Mouse (Mus musculus) adipocyte (in vitro differentiated cells): ENCODE measurements around the gene Rbm48.
"Not testable (repeated sequence)": the region's sequence is repeated elsewhere in the genome, so short reads cannot be mapped to it uniquely, and the experiment has no call there.

ENCODE experiments used
- DNase-seq: peaks from one replicate; pipeline ENCODE4 v3.0.0-alpha.2; 2016; ENCODE audit warnings: low spot score

Gene Rbm48

DNA sequence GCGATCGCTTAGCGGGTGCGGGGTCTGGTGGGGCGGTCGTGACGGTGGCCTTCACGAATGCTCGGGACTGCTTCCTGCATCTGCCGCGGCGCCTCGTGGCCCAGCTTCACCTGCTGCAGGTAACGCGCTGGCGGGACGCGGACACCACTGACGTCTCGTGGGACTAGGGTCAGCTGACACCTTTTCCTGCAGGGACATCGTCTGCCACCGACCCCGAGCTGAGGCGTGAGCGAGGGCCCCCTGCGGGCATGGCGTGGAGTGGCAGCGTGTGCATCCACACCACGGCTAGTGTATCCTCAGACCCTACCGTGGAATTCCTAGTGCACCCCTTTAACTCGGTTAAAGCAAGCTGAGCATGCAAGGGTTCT lies at the start of gene Rbm48:
TSS of gene Rbm48 (minus strand) at position 187 of the 368 bp plus-strand sequence.
- DNase-seq = peak; percentile 74

DNA sequence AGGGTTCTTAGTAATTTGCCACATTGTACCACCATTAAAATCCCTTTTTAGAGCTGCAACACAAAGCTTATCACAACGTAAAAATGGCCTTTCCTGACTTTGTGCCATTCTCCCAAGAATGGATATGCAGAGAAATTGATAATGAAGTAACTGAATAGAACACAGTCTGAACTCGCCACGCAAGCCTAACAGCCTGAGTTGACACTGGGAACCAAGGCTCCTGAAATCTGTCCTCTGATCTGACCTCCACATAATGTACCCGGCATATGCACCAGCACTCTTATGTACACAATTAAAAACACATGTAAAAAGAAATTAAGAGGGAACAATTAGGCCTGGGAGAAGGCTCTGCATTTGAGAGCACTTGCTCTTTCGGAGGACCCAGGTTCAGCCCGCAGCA lies 48.9 kb upstream of the Rbm48 start:
- DNase-seq = no peak

DNA sequence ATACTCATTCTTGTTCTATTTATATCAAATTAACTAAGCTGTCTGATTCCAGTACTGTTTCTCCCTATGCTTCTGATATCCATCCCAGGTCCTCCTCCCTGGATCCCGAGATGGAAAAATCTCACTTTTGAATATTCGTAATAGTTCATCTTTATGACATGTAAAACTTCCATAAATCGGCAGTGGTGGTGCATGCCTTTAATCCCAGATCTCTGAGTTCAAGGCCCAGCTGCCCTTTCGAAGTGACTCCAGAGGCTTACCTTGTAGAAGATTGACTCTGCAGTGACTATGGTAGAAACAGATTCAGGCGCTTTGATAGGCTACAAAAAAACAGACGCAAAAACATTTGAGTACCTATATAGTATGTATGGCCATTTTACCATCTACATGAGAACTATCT lies 48.2 kb upstream of the Rbm48 start:
- DNase-seq = no peak

DNA sequence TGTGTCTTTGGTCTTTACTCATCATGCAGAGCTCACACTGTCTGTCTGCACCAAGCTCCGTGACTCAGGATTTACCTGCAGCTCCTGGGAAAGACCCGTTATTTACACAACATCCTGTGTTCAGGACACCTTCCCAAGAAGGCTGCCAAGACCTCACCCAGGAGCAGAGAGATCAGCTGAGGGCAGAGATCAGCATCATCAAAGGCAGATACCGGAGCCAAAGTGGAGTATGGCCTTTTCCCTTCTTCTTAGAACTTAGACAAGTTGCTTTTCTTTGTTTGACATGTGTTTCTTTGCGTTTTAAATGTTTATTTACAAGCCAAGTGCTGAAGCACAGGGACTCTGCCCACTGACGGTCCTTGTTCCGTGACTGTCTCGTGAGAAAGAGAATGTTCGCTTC lies 38.9 kb upstream of the Rbm48 start:
- no peak for DNase-seq

DNA sequence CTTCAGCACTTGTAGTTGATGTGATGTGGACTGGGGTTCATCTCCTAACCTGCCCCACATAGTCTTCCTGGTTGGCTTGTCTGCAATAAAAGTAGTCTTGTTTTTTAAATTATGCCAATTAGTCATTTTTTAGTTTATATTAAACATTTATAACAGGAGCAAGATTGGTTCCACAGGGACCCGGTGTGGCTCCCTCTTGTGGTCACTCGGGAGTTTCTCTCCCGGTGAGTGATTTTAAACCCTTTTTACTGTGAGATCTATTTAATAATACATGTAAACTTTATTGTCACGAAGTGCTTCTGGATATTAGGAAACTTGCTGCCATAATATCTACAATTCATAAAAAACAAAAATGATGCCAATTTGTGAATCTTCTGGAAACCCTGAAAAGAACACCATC lies 37.6 kb upstream of the Rbm48 start:
- no peak for DNase-seq

DNA sequence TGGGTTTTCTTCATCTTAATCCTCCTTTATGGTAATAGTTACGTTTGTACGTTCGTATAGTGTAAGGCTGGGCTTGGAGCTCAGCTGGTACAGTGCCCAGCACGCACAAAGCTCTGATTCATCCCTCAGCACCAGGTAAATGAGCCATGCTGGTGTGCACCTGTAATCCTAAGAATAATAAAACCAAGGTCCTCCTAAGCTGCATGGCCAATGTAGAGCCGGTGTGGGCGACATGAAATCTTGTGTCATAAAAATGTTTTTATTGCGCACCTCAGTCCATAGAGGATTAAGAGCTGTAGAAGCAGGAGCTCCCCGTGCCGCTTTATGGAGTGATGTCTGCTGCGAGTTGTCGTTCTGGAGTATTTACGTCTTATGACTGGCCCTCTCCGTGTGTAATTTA lies 36.9 kb upstream of the Rbm48 start:
- no peak for DNase-seq

DNA sequence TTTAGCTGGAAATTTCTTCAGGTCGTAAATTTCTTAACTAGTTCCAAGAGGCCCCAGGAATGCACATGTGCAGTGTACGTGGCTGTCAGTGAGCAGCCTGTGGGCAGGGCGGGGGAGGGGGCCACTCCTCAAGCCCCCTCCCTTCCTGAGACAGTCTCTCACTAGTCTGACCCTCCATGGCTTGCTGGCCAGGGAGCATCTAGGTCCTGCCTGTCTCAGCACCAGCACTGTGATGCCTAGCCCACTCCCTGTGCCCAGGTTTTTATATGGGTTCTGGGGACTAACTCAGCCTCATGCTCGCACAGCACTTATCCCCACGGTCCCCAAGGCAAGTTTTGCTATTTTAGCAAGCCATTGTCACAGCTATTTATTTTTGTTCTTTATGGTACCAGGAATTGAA lies 35.9 kb upstream of the Rbm48 start:
- DNase-seq = no peak

DNA sequence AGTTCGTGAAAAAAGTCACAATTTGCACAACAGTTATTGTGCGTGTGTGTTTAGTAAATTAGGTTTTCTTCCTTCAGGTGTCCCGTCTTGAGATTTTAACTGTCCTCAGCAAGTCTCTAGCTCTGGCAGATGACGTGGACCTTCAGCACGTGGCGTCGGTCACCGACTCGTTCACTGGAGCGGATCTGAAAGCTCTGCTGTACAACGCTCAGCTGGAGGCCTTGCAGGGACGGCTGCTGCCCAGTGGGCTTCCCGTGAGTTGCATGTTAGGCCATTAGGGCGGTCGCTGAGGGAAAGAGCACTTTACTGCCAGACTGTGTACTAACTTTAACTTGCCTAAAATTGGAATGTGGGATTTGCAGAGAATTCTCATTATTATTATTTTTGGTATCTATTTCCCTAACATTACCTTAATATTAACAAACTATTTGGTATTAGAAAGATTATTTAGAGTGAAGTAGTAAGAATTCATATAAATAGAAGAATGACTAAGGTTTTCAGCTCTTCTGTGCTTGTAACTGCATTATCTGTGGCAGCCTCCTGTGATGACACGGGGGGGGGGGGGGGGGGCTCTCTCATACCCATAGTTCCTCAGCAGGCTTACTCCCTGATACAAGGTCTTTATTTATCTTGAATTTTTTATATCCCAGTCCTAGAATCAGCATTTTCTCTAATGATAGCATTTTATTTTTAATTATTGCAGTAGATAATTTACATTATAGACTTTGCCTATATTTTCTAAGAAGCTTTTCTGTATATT lies 35.3 kb upstream of the Rbm48 start:
- no peak for DNase-seq

DNA sequence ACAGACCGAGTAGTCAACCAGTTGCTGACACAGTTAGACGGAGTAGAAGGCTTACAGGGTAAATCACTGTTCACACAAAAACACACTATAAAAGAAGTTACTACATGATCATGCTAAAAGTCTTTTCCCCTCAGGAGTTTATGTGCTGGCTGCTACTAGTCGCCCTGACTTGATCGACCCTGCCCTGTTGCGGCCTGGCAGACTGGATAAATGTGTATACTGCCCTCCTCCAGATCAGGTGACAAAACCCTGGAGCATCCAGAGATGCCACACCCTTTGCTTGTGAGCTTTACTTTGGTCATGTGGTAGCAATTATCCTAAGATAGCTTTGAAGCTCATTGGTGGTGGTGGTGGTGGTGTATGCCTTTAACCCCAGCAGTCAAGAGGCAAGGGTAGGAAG lies 33.7 kb upstream of the Rbm48 start:
- no peak for DNase-seq

DNA sequence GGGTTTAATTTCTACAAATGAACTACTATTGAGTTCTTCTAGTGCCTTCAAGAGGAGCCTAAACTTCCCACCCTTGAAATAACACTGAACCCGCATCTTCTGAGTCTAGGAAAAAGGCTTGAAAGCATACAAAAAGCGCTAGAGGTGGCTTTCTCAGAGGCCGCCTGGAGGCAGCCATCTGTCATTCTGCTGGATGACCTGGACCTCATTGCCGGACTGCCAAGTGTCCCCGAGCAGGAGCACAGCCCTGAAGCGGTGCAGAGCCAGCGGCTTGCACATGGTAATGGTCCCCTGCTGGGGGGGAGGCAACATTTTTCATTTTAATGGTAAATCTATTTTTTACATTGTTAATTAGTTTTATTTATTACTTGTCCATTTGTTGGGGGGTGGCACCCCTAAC lies 24.1 kb upstream of the Rbm48 start:
- no peak for DNase-seq

DNA sequence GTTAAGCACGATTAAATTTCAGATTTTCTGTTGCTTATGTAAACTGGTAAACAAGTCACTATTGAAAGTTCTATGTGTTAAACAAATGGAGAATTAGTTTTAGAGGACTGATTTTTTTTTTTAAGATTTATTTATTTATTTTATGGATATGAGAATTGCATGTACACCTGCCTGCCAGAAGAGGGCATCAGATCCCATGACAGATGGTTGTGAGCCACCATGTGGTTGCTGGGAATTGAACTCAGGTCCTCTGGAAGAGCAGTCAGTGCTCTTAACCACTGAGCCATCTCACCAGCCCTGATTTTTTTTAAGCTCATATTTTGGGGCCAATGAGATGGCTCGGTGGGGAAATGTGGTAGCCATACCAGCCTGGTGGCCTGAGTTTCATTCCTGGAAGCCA lies 15.4 kb upstream of the Rbm48 start:
- DNase-seq = not testable (repeated sequence)

DNA sequence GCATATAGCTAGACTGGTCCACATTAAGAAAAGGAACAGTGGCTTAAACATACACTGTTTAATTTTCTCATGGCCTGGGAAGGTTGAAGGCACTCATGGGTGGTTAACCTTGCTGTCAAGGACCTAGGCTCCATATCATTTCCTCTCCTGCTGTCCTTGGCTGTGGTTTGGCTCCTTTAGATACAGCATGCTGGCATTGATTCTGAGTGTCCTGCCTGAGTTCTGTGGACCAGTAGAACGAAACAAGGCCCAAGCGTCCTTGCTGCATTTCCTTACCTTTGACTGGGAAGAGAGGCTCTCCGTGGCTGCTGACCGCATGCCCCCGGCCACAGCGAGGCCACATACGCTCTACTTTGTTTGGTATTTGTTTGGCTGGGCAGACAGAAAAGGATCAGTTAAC lies 12.9 kb upstream of the Rbm48 start:
- DNase-seq = no peak

DNA sequence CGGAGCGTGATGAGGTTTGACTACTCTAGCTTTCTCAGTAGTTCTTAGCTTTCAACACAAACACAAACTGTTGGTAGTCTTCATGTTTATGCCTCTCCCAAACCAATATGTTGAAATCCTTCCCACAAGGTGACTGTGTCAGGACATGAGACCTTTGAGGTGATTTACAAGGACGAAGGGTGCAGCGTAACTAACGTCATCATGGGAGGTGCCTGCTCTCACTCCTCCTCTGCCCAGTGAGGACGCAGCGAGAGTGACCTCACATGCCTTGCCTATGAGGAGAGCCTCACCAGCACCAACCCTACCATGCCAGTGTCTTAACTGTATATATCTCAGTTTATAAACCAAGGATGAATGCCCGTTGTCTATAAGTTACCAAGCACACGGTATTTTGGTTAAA lies 10.7 kb upstream of the Rbm48 start:
- no peak for DNase-seq

DNA sequence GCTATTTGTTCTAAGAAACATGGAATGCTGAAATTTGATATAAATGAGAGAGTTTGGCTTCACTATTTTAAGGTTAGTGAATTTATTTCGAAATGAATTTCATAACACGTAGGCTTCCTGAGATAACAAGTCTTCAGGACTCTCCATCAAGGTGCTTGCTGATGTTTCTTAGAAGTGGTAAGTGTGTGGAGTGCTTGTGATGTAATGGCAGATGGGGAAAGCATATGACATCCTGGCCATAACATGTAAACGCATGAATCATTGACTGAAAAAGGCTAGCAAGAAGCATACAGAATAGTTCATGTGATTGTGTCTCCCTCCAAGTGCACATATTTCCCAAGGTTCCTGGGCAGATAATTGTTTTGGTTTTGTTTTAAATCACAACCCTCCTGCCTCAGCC lies 4.4 kb upstream of the Rbm48 start:
- DNase-seq = no peak

DNA sequence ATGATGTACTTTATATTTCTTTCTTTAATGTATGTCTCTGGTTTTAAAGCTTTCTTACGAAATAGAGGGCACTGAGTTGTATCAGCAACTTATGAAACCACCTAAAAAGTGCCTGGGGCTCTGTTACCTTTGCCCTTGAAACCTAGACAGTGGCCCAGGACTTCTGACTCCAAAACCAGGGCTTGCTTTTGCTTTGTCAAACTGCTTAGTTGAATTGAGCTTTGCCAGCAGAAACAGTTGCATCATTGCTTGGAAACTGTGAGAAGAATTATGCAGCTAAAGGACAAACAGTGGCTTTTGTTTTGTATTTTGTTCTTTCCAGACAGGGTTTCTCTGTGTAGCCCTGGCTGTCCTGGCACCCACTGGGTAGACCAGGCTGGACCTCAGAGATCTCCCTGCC lies 3.9 kb upstream of the Rbm48 start:
- DNase-seq = peak; percentile 94

DNA sequence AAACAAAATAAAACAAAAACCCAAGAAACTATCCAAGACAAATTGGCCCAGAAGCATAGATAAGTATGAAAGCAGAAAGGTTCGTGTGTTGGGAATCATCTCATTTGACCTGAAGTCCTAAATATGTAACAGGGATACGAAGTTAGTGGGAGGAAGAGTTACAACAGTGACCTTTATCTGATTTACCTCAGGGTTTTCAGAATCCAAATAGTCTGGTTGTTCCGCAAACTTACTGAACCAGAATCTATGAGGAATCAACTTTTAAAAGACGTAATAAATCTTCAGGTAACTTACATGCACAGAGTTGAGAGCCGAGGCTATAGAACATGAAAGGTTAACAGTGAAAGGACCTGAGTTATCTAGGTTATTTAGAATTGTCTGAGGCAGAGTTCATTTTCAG lies 2.4 kb upstream of the Rbm48 start:
- no peak for DNase-seq

DNA sequence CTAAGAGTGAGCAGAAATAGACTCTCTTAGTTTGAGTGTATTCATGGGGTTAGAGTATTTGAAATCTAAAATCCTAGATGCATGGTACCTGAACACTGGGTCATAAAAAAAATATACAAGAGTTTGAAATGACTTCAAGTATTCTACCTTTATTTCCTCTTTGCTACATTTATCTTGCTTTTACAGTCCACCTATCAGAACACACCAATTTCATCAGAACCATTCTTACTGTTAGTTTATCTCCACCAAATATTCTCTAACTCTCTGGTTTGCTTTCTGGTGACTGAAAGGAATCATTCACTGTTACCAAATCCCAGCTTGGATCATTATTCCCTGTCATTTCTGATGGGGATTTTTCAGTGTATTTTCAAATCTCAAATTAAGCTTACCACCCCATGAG lies 786 bp upstream of the Rbm48 start:
- no peak for DNase-seq

DNA sequence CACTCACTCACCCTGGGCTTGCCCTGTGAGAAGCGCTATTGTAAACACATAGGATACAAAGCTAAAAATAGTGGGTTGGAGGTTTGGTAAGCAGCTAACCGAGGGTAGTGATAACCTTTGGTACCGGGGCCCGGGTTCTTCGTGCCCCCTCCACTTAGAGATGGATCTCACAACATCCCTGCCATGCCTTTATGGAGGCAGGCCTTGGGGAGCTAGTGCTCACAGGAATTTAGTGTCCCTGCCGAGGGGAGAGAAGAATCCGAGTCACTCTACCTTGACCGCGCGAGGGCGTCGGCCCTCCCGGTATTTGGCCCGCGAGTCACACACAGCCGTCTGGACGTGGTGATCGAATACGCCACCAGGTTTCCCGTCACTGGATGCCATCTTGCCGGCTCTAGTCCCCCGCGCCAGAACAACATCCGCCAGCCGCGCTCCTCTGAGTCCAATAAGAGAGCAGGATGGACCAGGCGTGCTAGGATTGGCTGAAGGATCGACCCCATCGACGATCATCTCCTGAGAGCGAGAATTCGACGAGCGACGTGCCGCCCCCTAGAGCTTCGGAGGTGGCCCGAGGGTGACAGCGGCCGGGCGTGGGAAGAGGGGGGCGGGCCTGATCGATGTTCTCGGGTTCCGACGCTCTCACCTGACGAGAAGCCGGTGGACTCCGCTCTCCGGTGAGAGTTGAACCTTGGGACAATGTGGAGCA lies 539 bp downstream of the Rbm48 start, which contains the start of gene Pex1:
TSS of gene Pex1 (plus strand) at position 374 of the 706 bp plus-strand sequence.
- DNase-seq = peak; percentile 96

DNA sequence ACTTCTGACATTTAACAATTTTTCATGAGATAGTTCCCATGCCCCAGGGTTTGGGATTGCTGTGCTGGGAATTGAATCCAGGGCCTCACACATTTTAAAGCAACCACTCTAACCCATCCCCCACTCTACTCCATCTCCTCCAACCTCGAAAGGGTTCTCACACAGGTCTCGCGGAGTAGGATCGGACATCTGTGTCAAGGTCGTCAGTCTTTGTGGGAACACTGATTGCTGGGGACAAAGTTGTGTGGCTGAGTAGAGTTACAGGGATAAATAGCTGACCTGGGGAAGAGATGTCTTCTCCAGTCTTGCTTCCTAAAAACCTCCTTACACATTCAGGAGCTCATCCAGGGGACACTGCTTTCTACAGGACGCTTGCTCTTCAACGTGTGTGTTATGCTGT lies 17.3 kb downstream of the Rbm48 start:
- no peak for DNase-seq

DNA sequence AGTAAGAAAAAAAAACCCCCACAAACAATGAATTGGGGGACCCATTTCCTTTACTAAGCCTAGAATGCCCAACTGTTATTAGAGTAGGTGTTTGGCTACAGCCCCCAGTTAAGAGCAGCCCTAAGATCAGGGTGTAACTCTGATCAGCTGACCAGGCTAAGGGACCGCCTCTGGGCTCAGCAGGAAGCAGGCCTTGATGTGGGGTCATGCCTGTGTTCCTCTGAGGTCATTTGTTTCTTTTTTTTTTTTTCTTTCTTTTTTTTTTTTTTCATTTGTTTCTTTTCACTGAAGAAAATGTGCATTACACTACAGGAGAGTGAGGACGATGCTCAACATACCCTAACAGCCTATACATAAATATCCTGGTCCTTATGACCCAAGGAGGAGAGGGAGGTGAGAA lies 18.4 kb downstream of the Rbm48 start:
- no peak for DNase-seq

DNA sequence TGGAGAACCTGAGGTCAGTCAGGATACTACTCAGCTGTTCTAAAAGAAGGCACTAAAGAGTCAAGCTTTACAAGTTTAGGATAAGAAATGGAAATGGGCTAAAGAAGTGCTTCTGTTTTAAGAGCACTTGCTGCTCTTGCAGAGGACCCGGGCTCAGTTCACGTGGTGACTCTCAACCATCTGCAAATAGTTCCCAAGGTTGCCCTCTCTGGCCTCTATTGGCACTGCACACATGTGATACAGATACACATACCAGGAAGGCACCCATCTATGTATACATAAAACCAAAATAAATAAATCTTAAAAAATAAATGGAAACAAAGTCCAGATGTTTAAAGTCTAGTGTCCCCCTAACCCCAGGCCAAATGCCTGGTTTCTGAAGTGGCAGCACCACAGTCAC lies 21.6 kb downstream of the Rbm48 start:
- no peak for DNase-seq

DNA sequence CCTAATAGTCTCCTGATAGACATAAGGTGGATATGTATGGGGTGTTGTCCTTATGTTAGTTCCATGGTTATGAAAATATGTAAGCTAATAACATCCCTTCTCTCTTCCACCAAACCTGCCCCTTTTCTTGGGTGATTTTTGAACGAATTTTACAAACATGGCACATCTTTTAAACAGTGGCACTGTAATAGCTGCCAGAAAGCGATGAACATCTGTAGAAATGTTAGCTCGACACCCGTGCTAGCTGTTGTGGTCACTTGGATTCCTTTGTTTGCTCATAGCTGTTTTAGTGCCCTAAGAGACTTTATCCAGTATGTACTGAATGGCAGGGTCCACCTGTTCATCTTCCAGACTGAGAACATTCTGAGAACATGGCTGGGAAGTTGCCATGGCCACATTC lies 25.1 kb downstream of the Rbm48 start, which contains the start of gene 1700109H08Rik:
TSS of gene 1700109H08Rik (plus strand) at position 301 of the 400 bp plus-strand sequence.
- DNase-seq = no peak

DNA sequence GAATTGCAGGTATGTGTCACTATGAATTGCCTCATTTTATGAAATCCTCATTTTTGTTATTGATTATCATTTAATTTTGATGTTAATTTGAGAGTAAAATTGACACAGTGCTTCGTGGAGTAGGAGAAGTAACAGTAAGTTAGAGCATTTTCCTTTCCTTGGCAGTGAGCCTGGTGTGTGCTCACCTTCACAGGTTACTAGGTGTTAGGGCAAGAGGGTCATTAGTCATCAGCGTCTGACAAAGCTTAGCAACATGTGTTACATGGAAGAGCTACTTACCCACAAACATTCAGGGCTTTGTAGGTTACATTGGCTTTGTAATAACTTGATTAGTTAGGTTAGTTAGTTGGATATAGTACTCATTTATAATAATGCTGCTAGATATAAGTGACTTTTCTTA lies 42.2 kb downstream of the Rbm48 start:
- no peak for DNase-seq

DNA sequence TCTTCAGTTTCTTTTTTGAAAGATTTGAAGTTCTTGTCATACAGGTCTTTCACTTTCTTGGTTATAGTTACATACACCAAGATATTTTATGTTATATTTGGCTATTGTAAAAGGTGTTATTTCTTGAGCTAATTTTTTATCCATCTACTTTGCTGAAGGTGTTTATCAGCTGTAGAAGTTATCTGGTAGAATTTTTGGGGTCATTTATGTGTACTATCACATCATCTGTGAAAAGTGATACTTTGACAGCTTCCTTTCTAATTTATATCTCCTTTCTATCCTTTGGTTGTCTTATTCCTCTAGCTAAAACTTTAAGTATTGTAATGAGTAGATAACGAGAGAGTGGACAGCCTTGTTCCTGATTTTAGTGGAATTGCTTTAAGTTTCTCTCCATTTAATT lies 44.9 kb downstream of the Rbm48 start:
- no peak for DNase-seq
